Comparison of ENCODE assay signal across 11 mouse cellular contexts in genomic region chr19:40400426-40401030, GRCm38 (mm10).
DNase-seq lines count a peak whose midpoint lies in the region; TF ChIP-seq lines count a peak whose summit lies in the region.
"Had no signal": no experiment of that assay in that cellular context is flagged by ENCODE, and none has a peak within 500 bp of the region (broad histone marks: within the 10 kb centered on the region; RNA-seq: fewer than 3 reads in every experiment).

No protein-coding gene starts in this region.

- no peak for TF ChIP-seq CTCF in C2C12 (IDR thresholded peaks at IDR 0.05; ENCODE audit: control insufficient read depth, insufficient read depth, insufficient read length)

- H3ac ChIP-seq in C2C12 (ENCODE audit: control insufficient read depth, insufficient read length, low read depth): no peak overlapping the region

- intact Hi-C loops in left cerebral cortex, postnatal 10 days (cut with DNase I): no loop called here

- H3K4me3 ChIP-seq in C2C12 (ENCODE audit: insufficient read depth, poor library complexity, severe bottlenecking): no peak overlapping the region
- H3K4me3 ChIP-seq: liver, embryonic 12.5 days had no signal

- H3K79me3 ChIP-seq in C2C12 (ENCODE audit: low read depth): no peaks in the 10 kb centered on the region

- no peaks in the 10 kb centered on the region for H3K79me2 ChIP-seq in C2C12 (ENCODE audit: control insufficient read depth, insufficient read depth)

- DNase-seq in embryo, embryonic 10.5 days (ENCODE audit: low spot score): peak; percentile 55
- no peak for DNase-seq in embryo, embryonic 10 days (ENCODE audit: low spot score)
- peak; percentile 25 for DNase-seq in kidney, adult 18-20 months
- DNase-seq in kidney, adult 11 months: no peak
- DNase-seq in kidney, postnatal 25 days: peak; percentile 17 to 50
- no peak for DNase-seq in spleen, adult 18-20 months
- DNase-seq in left cerebral cortex, postnatal 10 days (ENCODE audit: extremely low spot score in 1 of 2, low spot score in 2 of 2): no peak
- DNase-seq: forebrain, postnatal 0 days; retina, postnatal 1 day had no signal

- H3K36me3 ChIP-seq in C2C12 (ENCODE audit: control insufficient read depth, insufficient read depth): no peaks in the 10 kb centered on the region

- H3K27me3 ChIP-seq in C2C12 (ENCODE audit: control insufficient read depth, insufficient read depth, insufficient read length): no peaks in the 10 kb centered on the region
- H3K27me3 ChIP-seq: liver, embryonic 12.5 days had no signal

TF ChIP-seq in C2C12, 6 proteins besides CTCF, POLR2A, EP300 and RAD21:
- TF ChIP-seq MAX (IDR thresholded peaks at IDR 0.05): peak; percentile 20
- TF ChIP-seq MYOG (IDR thresholded peaks at IDR 0.05; ENCODE audit: control insufficient read depth, extremely low read depth, insufficient read length): no peak
- TF ChIP-seq FOSL1 (IDR thresholded peaks at IDR 0.05; ENCODE audit: insufficient read depth, low read length, poor library complexity, severe bottlenecking): peak; percentile 14
- TF ChIP-seq MYOD1 (IDR thresholded peaks at IDR 0.05; ENCODE audit: control insufficient read depth, insufficient read length, low read depth): no peak
- no peak for TF ChIP-seq USF1 (IDR thresholded peaks at IDR 0.05; ENCODE audit: low read depth)
TF ChIP-seq in C2C12: peak in this region for 2.

Comparison
In these comparisons a context has a peak if more than half of its experiments do, and no peak if none do; other contexts are left out.
1. DNase-seq: peak in embryo, embryonic 10.5 days (single experiment), kidney, adult 18-20 months (single experiment) and kidney, postnatal 25 days (2 of 2); none in embryo, embryonic 10 days (single experiment), kidney, adult 11 months (single experiment), spleen, adult 18-20 months (0 of 2) and left cerebral cortex, postnatal 10 days (0 of 2).